Mouse (Mus musculus) midbrain, embryonic 10.5 days (tissue): Measurements from ENCODE around the gene Sart3. TPM values are rescaled to one million over a fixed set of nuclear protein-coding genes. Genes with fewer than 3 reads are reported as not detected.

Source experiments
- DNase-seq: peaks from one replicate; pipeline ENCODE4 v3.0.0-alpha.2; 2017; ENCODE audit warnings: low spot score
- H3K27ac ChIP-seq: fragments of 300-500 bp; sonication (generic); replicated peaks from 2 replicates; pipeline ENCODE4 v1.5.1; 2016; ENCODE audit warnings: mild to moderate bottlenecking
- H3K27me3 ChIP-seq: fragments of 300-500 bp; sonication (generic); 2 replicates; pipeline ENCODE4 v1.6.1; 2016; ENCODE audit warnings: low read depth, mild to moderate bottlenecking; ENCODE audit not compliant: poor library complexity, severe bottlenecking
- H3K36me3 ChIP-seq: fragments of 300-500 bp; sonication (generic); 2 replicates; pipeline ENCODE4 v1.6.1; 2016; ENCODE audit warnings: mild to moderate bottlenecking, moderate library complexity
- H3K4me1 ChIP-seq: fragments of 300-500 bp; sonication (generic); 2 replicates; pipeline ENCODE4 v1.6.1; 2016
- H3K4me3 ChIP-seq: fragments of 300-500 bp; sonication (generic); 2 replicates; pipeline ENCODE4 v1.5.1; 2016; ENCODE audit warnings: mild to moderate bottlenecking, moderate library complexity
- H3K9me3 ChIP-seq: fragments of 300-500 bp; sonication (generic); replicated peaks from 2 replicates; pipeline ENCODE4 v1.6.1; 2016; ENCODE audit warnings: mild to moderate bottlenecking
- WGBS: fragments of 180-500 bp; shearing (Covaris S2); methylation state at CpG from one replicate; pipeline ENCODE4 v1.1.7; 2016; 5-methylcytosine and 5-hydroxymethylcytosine counted together
- polyA plus RNA-seq: library from polyadenylated mRNA; unstranded; fragments of >200 nt; fragmentation: Nextera tagmentation; extraction: Ambion mirVana; gene quantifications from 2 replicates; pipeline ENCODE4 v1.2.1, GENCODE M21; 2016

Sart3 gene
- polyA plus RNA-seq, 1 experiment from 2014 or later: 77.1 TPM

DNA sequence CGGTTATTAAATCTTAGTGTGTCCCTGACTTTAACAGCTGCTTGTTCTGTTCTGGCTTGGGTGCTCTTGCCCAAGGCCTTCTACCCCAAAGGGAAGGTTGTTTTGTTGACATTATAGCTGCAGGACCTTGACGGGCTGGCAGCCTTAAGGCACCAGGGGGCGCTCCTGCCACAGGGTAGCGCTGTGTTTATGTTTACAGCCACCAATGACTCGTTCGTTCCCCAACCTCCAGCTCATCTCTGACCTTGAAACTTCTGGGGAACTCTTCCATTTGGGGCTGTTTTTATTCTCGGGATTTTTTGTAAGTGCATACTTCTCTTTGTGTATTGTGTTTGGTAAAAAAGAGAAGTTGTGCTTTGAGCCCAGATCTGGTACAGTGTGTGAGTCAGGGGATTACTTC is 1.4 kb upstream of the Sart3 start:
- Histone ChIP-seq H3K27ac (no peak overlapping the region), H3K36me3 (peaks cover 54% of the 10 kb centered on the region), H3K4me1 (peaks cover 38% of the 10 kb centered on the region), H3K4me3 (peak overlapping the region; percentile 84), H3K9me3 (no peaks in the 10 kb centered on the region), H3K27me3 (no peaks in the 10 kb centered on the region)
- WGBS: 4% methylated on average over 7 of the region's 7 CpGs
- peak; percentile 80 for DNase-seq

DNA sequence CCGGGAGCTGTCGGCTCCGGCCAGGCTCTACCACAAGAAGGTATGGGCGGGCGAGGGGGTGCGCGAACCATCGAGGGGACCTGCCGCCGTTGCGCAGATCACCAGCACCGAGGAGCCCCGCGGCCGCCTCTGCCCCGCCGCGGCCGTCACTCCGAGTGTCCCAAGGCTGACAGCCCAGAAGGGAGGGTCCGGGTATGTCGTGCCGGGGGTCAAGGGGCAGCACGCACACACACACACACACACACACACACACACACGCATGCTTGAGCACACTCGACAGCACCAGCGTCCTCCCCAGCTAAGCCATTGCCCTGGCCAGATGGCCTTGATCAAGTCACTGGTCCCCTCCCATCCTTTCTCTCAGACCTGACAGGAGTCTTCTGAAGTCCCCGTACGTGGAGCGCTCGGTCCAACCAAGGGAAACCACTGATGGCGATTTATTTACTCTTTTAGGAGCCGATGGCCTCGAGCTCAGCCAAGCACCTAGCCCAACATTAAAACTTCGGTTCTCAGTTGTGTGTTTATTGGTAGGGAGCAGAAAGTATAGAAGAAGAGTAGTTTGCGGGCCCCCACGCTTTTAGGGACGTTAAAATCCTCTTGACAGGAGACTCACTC is 702 bp upstream of the Sart3 start:
- 3% methylated on average over 37 of the region's 38 CpGs for WGBS
- Histone ChIP-seq H3K27me3 (no peaks in the 10 kb centered on the region), H3K36me3 (peaks cover 55% of the 10 kb centered on the region), H3K4me3 (peak overlapping the region; percentile 84), H3K4me1 (peaks cover 39% of the 10 kb centered on the region), H3K27ac (peak overlapping the region; percentile 99), H3K9me3 (no peaks in the 10 kb centered on the region)
- DNase-seq: no peak

DNA sequence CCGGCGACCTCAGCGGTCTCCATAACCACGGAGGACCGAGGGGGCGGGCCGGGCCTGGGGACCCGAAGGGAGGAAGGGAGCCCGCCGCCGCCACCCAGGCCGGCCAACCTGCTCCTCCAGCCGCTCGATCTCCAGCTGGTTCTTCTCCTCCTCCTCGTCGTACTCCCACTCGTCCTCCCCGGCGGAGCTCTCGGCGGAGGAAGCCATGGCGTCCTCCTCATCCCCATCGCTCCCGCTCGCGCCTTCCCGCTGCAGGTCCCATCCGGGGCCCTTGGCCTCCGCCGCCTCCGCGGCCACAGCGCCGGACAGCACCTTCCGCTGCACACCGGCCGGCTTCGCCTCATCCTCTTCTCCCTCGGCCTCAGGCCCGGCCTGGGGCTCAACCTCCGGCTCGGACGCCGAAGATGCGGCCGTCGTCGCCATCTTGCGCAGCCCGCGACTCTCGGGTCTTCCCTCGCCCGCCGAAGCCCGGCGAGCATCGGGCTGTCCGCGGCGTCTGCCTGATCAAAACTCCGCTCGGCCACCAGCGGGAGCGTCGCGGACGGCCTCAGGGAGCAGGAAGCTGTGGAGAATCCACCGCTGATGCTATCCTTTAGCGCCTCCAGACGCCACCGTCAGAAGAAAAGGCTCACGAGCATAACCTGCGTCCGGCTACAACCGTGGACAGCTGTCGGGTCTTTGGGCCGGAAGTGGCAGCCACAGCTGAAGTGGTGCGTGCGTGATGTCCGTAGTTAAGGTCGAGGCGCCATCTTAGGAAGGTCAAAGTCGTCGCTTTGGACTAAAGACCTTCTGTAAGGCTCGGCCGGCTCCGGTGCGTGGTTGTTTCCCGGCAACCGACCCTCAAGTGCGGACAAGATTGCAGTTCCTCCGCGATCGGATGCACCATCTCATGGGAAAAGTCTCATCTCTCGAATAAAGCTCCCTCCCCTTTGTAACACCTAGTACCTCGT is 822 bp downstream of the Sart3 start:
- DNase-seq: peak; percentile 88
- peak overlapping the region; percentile 84 for H3K4me3 ChIP-seq
- H3K36me3 ChIP-seq: peaks cover 57% of the 10 kb centered on the region
- H3K27me3 ChIP-seq: no peaks in the 10 kb centered on the region
- no peaks in the 10 kb centered on the region for H3K9me3 ChIP-seq
- WGBS: under 1% methylated on average over 97 of the region's 97 CpGs
- peaks cover 39% of the 10 kb centered on the region for H3K4me1 ChIP-seq
- peak overlapping the region; percentile 99 for H3K27ac ChIP-seq

DNA sequence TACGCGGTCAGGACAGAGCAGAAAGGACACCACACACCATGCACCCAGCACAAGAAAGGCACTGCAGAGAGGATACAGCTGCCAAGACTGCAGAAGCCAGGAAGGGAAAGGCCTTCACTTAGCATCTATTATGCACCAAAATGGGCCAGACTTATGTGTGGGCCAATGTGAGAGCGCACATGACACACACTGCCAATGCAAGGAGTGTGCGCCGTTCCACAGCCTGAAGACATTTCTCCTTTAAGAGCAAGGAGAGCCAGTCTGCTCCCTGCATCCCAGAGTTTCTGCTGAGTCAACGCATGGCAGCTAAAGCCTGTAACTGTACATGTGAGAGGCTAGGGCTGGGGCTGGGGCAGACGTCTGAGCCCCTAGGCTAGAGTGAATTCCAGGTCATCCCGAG is 3.5 kb downstream of the Sart3 start:
- no peak for DNase-seq
- Histone ChIP-seq H3K36me3 (peaks cover 60% of the 10 kb centered on the region), H3K9me3 (no peaks in the 10 kb centered on the region), H3K27ac (no peak overlapping the region), H3K4me3 (no peak overlapping the region), H3K27me3 (no peaks in the 10 kb centered on the region), H3K4me1 (peaks cover 36% of the 10 kb centered on the region)
- WGBS: 97% methylated on average over 8 of the region's 8 CpGs

DNA sequence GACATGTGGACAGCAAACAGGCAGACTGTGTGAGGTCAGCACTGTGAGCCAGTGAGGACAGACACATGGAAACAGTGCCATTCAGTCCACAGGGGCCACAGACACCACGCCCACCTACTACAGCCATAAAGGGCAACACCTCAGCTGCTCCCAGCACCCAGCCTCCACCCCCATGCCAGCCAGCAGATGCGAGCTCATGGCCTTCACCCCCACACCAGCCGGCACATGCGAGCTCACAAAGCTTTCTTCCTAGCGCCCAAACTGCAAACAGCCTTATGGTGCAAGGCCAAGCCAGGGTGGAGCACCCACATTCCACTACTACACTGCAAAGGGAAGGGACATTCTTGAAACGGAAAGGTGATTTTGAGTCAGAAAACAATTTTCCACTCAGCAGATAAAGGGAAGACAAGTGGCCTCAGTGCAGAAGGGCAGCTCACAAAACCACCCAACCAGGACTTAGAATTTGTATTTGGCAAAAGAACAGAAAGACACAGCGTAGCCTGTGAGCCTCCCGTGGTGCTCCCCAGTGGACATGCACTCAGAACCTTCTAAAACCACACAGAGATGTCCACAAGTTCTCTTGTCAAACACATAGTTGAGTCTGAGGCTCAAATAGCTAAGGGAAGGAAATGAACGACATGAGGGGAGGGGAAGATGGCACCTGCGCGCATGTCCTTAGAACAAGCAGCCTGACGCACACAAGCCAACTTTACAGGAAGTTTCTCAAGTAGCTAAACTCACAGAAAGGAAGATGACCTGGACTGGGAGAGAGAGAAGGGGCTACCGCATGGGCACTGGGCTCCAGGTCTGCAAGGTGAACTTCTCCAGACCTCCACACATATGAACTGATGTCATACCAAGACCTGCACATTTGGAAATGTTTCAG is 6.4 kb downstream of the Sart3 start:
- peaks cover 22% of the 10 kb centered on the region for H3K4me1 ChIP-seq
- H3K27ac ChIP-seq: no peak overlapping the region
- peaks cover 89% of the 10 kb centered on the region for H3K36me3 ChIP-seq
- H3K9me3 ChIP-seq: no peaks in the 10 kb centered on the region
- H3K27me3 ChIP-seq: no peaks in the 10 kb centered on the region
- WGBS: 95% methylated on average over 13 of the region's 13 CpGs
- DNase-seq: no peak
- no peak overlapping the region for H3K4me3 ChIP-seq

DNA sequence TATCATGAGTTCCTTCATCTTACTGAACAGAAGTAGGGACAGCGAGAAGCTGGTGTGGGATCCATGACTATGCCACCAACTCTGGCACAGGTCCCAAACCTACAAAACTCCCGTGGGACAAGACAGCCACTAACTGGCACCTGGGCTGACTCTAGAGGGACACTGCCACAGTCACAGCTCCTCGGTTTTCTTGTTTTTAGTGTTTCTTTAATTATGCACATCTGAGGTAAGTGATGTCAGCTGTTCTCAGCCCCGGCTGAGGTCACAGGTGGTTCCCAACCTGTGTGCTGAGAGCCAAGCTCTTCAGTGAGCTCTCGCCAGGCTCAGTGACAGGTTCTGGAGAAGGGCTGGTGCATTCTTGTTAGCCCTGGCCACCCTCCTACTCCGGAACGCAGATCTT is 7.9 kb downstream of the Sart3 start:
- WGBS: 95% methylated on average over 7 of the region's 7 CpGs
- H3K4me3 ChIP-seq: no peak overlapping the region
- no peaks in the 10 kb centered on the region for H3K27me3 ChIP-seq
- peaks cover 100% of the 10 kb centered on the region for H3K36me3 ChIP-seq
- DNase-seq: no peak
- no peaks in the 10 kb centered on the region for H3K9me3 ChIP-seq
- H3K27ac ChIP-seq: no peak overlapping the region
- peaks cover 9% of the 10 kb centered on the region for H3K4me1 ChIP-seq

DNA sequence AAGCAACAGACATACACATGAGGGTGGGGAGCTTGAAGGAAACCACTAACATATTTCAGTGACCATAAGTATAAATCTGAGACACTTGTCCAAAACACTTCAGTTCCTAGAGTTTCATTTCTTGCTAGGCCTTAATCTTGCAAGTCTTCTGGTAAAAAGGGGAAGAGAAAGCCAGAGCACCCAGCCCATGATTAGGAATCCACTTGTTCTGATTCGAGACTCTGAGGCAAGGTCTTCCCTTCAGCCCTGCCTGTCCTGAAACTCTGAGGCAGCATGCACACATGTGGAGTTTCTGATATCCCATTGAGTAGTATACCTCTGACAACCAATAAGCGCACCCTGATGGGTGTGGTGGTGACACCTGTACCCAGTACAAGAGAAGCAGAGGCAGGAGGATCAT is 10.7 kb downstream of the Sart3 start:
- 94% methylated on average over 2 of the region's 2 CpGs for WGBS

DNA sequence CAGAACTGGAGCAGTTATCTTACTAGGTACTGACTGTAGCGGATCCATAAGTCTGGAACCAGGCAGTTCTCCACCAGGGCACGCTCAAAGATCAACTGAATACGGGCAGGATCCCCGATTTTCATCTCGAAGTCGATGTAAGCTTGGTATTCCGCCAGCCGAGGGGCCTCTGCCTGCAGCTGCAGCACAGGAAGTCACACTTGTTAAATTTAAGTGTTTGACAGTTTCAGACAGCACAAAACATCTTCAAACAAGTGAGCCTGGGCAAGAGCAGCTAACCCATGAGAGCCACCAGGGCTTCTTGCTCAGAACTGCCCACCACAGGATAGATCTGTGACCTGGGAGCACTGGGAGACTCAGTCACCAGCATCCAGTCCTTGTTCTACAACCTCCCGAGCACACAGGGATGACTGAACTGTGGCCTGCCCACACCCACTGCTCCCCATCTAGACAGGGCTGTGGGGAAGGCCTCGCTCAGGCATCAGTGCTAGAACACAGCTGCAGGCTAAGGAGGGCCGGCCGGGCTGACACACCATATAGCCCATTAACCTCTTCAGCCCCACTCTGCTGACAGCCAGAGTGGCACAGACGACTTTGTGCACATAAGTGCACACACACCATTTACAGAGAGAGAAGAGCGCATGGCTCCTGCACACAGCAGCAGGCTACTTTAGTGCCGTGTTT is 16.8 kb downstream of the Sart3 start:
- no peak overlapping the region for H3K27ac ChIP-seq
- no peak overlapping the region for H3K4me3 ChIP-seq
- DNase-seq: no peak
- H3K4me1 ChIP-seq: no peaks in the 10 kb centered on the region
- WGBS: 93% methylated on average over 15 of the region's 15 CpGs
- H3K27me3 ChIP-seq: no peaks in the 10 kb centered on the region
- H3K36me3 ChIP-seq: peaks cover 100% of the 10 kb centered on the region
- H3K9me3 ChIP-seq: no peaks in the 10 kb centered on the region

More for the DNA sequence above, 10.7 kb downstream of the Sart3 start:
- no peak overlapping the region for H3K4me3 ChIP-seq
- no peaks in the 10 kb centered on the region for H3K27me3 ChIP-seq
- no peaks in the 10 kb centered on the region for H3K4me1 ChIP-seq
- no peaks in the 10 kb centered on the region for H3K9me3 ChIP-seq
- H3K36me3 ChIP-seq: peaks cover 100% of the 10 kb centered on the region
- DNase-seq: no peak
- H3K27ac ChIP-seq: no peak overlapping the region

DNA sequence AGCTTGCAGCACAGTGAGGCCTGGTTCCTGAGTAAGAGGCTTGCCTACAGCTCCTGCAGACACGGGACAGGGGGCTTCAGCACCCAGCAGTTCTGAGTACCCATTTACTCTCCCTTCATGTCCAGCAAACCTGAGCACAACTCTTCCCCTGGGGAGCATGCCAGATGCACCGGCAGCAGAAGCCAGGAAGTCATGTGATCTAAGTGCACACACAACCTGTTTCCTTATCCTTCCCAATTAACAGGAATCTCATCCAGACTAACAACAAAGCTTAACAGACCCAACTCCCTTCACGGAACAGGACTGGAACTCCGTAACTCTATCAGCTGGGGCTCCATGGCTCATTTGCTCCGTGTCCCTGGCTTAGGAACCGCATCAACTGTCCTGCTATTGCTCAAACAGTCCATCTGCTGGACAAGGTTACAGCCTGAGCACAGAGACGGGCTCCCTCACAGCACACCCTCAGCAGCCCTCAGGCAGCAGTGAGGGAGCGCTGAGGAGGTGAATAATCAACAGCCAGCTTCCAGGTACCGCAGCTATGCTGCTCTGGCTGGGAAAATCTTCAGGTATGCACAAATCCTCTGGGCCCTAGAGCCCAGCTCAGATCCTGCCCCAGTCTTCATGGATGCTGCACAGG is 20.7 kb downstream of the Sart3 start:
- Histone ChIP-seq H3K4me1 (no peaks in the 10 kb centered on the region), H3K4me3 (no peak overlapping the region), H3K36me3 (peaks cover 100% of the 10 kb centered on the region), H3K27me3 (no peaks in the 10 kb centered on the region), H3K9me3 (no peaks in the 10 kb centered on the region), H3K27ac (no peak overlapping the region)
- no peak for DNase-seq
- WGBS: 93% methylated on average over 9 of the region's 9 CpGs

DNA sequence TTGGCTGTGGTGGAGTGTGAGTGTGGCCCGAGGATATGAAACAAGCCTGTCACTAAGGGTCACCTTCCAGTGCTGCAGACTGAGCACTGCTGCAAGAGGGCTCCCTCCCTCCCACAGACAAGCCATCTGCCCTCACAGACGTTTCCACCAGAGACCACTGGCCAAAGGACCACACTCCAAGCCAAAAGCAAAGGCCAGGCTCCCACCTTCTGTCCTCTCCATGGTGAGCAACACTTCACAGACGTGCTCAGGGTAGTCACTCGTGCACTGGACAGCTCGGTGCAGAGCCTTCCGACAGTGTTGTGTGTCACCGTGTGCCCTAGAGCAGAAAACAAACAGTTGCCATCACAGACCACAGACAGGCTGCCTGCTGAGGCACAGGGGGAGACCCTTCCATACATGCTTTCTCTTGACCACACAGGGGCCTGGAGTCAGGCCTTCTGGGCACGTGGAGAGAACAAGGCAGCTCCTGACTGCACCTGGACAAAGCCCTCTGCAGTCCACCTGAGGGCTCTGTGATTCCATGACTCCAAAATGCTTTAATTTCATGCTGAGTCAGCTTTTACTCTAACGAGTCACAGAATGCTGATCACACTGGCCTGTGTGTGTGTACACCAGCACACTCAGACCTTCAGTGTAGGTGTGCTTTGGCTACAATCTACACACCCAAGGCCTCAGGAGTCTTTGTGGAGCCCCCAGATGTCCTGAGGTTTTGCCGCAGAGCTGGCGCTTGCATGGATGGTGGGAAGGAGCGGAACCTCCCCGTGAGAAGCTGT is 23.6 kb downstream of the Sart3 start:
- WGBS: 95% methylated on average over 13 of the region's 13 CpGs
- no peak overlapping the region for H3K27ac ChIP-seq
- DNase-seq: no peak
- H3K27me3 ChIP-seq: no peaks in the 10 kb centered on the region
- no peaks in the 10 kb centered on the region for H3K4me1 ChIP-seq
- no peak overlapping the region for H3K4me3 ChIP-seq
- peaks cover 100% of the 10 kb centered on the region for H3K36me3 ChIP-seq
- no peaks in the 10 kb centered on the region; the same call in 1 of the 2 replicates for H3K9me3 ChIP-seq

DNA sequence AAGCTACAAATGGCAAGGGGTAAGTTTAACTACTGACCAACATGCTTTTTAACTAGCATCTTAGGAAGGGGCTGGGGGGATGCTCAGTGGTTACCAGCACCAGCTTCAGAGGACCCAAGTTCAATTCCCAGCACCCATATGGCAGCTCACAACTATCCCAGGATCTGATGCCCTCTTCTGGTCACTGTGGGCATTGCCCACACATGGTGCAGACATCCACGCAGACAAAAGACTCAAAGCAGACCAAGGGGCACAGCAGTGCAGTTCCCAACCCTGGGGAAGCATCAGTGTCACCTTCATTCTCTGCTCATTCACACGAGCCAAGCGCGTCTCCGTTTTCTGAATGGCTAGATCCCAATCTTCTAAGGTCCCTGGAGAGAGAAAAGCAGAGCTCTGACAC is 24.7 kb downstream of the Sart3 start:
- no peaks in the 10 kb centered on the region for H3K27me3 ChIP-seq
- H3K36me3 ChIP-seq: peaks cover 100% of the 10 kb centered on the region
- no peak overlapping the region for H3K27ac ChIP-seq
- H3K4me1 ChIP-seq: no peaks in the 10 kb centered on the region
- WGBS: 92% methylated on average over 5 of the region's 5 CpGs
- H3K4me3 ChIP-seq: no peak overlapping the region
- H3K9me3 ChIP-seq: no peaks in the 10 kb centered on the region; the same call in 1 of the 2 replicates
- DNase-seq: no peak
